Mouse (Mus musculus) cerebellum, adult 2 months (tissue): Measurements from ENCODE around the gene Nrcam. TPM values are rescaled to one million over a fixed set of nuclear protein-coding genes. Genes with fewer than 3 reads are reported as not detected.

Source experiments
- DNase-seq, 2 experiments: peaks; one replicate each; pipeline ENCODE4 v3.0.0; 2021
- H3K27ac ChIP-seq: fragments of 200-500 bp; 2 replicates; pipeline ENCODE4 v1.5.1; 2012; ENCODE audit warnings: low read length, control low read depth, inconsistent platforms; ENCODE audit not compliant: insufficient read depth
- H3K27me3 ChIP-seq: fragments of 200-500 bp; 2 replicates; pipeline ENCODE4 v1.6.1; 2012; ENCODE audit warnings: inconsistent platforms, mild to moderate bottlenecking, low read length, moderate library complexity; ENCODE audit not compliant: control insufficient read depth, insufficient read depth
- H3K4me1 ChIP-seq: fragments of 200-500 bp; 2 replicates; pipeline ENCODE4 v1.6.1; 2011; ENCODE audit warnings: low read length; ENCODE audit not compliant: control insufficient read depth, insufficient read depth
- H3K4me3 ChIP-seq: fragments of 200-500 bp; replicated peaks from 2 replicates; pipeline ENCODE3; 2011; ENCODE audit warnings: mild to moderate bottlenecking, low read depth, low read length, control low read depth; ENCODE audit not compliant: insufficient read depth
- CTCF ChIP-seq: fragments of 200-500 bp; IDR thresholded peaks from 2 replicates; pipeline ENCODE4 v1.5.1; 2011; ENCODE audit warnings: low read depth, mild to moderate bottlenecking, control low read depth, low read length, moderate library complexity, borderline replicate concordance; ENCODE audit not compliant: insufficient read depth
- POLR2A ChIP-seq: fragments of 200-500 bp; IDR thresholded peaks from 2 replicates; pipeline ENCODE4 v1.6.1; 2011; ENCODE audit warnings: low read length, control low read depth, borderline replicate concordance; ENCODE audit not compliant: insufficient read depth
- WGBS: fragments of 180-500 bp; shearing (Covaris S2); methylation state at CpG from one replicate; pipeline ENCODE4 v1.1.7; 2018; 5-methylcytosine and 5-hydroxymethylcytosine counted together
- polyA plus RNA-seq: library from polyadenylated mRNA; depleted of rRNA; stranded (reverse); fragments of >200 nt; gene quantifications from 2 replicates; pipeline ENCODE4 v1.2.3, GENCODE M21; 2012

Gene Nrcam
- polyA plus RNA-seq, 1 experiment: 88.0 TPM

DNA sequence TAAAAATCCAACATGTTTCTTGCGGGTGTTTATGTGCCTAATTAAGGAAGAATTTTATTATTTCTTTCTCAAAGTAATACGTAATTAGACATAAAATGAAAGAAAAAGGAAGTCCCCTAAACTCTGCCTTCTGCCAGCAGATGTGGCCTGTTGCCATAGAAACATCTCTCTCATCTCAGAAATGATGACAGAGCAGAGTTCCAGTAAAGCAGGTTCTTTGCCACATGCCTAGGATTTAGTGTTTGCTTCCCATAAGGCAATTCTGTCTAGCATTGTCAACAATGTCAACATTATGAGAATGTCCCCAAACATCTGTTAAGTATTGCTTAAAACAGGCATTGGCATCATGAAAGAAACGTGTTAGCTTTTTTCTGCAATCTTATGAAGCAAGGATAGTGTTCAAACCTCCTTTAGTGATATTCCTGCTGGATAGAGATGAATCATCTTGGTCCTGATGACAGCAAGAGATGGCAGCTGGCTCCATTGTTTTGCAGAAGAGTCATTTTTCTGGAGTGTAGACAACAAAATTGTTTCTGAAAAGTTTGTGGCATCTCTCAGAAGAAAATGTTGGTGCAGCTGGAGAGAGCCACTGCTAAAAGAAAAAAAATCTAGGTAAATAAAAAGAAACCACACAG lies 42.5 kb downstream of the Nrcam start:
- WGBS: 58% methylated on average over 3 of the region's 3 CpGs
- no peaks in the 10 kb centered on the region for H3K27me3 ChIP-seq
- no peak for DNase-seq
- no peak overlapping the region for H3K4me3 ChIP-seq
- TF ChIP-seq POLR2A (no peak), CTCF (no peak)
- H3K27ac ChIP-seq: no peak overlapping the region
- peaks cover 11% of the 10 kb centered on the region for H3K4me1 ChIP-seq

GRCm38 (mm10) chr12:44375956-44376355 lies 47.3 kb downstream of the Nrcam start:
- 15% methylated on average over 6 of the region's 6 CpGs for WGBS
- TF ChIP-seq CTCF: no peak
- no peak for TF ChIP-seq POLR2A
- peaks cover 23% of the 10 kb centered on the region for H3K4me1 ChIP-seq
- no peaks in the 10 kb centered on the region for H3K27me3 ChIP-seq
- 0 out of 2 replicates have a peak overlapping the region, but pooled peaks have one; percentile 22 for H3K27ac ChIP-seq
- no peak overlapping the region for H3K4me3 ChIP-seq
- DNase-seq: peak; percentile 35 to 65

DNA sequence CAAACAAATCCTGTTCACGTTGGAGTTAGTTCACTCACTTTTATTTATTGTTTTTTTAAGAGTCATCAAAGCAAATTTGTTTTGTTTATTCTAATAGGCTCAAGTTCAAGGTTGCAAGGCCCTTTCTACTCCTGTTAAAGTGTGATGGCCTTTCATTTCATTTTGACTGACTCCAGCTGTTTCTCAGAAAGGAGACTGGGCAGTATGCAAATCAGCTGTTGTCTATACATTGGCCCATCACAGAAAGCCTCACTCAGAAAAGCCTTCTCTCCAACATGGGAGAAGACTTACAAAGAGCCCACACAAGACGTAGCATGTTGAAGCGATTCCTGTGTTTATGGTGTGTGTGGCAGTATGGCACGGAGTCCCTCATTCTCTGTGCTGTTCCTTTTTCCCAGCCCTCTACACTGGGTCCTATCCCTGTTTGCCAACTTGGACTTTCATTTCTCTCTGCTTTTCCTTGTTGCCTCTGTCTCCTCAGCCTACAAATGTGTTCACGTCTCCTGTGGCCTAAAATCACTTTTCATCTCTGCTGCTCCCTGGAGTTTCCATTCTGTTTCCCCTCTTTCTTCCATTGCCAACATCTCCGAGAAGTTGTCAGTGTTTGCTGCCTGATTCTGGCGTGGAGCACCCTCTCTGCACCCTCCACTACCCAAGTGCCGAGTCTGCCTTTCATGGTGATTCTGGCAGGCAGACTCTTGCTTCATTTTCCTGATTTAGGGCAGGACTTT lies 49.9 kb downstream of the Nrcam start:
- Histone ChIP-seq H3K27ac (no peak overlapping the region; the same call in 1 of the 2 replicates), H3K27me3 (no peaks in the 10 kb centered on the region), H3K4me1 (peaks cover 38% of the 10 kb centered on the region), H3K4me3 (no peak overlapping the region)
- TF ChIP-seq POLR2A (no peak), CTCF (no peak)
- 55% methylated on average over 8 of the region's 8 CpGs for WGBS
- DNase-seq: peak in 1 of 2 experiments; percentile 38

- TF ChIP-seq POLR2A (no peak), CTCF (no peak)
- 7% methylated on average over 4 of the region's 4 CpGs for WGBS
- Histone ChIP-seq H3K27ac (peak overlapping the region; percentile 58), H3K4me3 (no peak overlapping the region), H3K4me1 (peaks cover 37% of the 10 kb centered on the region), H3K27me3 (no peaks in the 10 kb centered on the region)
- DNase-seq: peak; percentile 66 to 83
Measured at GRCm38 (mm10) chr12:44380805-44381204, 52.1 kb downstream of the Nrcam start.

- Histone ChIP-seq H3K27ac (no peak overlapping the region), H3K27me3 (no peaks in the 10 kb centered on the region; the same call in 1 of the 2 replicates), H3K4me3 (no peak overlapping the region), H3K4me1 (peaks cover 18% of the 10 kb centered on the region; the same call in 1 of the 2 replicates)
- no peak for DNase-seq
- no peak for TF ChIP-seq POLR2A
- no peak for TF ChIP-seq CTCF
- WGBS: 67% methylated on average over 7 of the region's 7 CpGs
Measured at GRCm38 (mm10) chr12:44386398-44386797, 57.7 kb downstream of the Nrcam start.

- TF ChIP-seq POLR2A: no peak
- TF ChIP-seq CTCF: no peak
- Histone ChIP-seq H3K4me1 (peaks cover 10% of the 10 kb centered on the region; the same call in 1 of the 2 replicates), H3K4me3 (no peak overlapping the region), H3K27me3 (no peaks in the 10 kb centered on the region; the same call in 1 of the 2 replicates), H3K27ac (no peak overlapping the region)
- WGBS: 62% methylated on average over 1 of the region's 1 CpGs
- DNase-seq: no peak
Measured at GRCm38 (mm10) chr12:44388220-44388619, 59.5 kb downstream of the Nrcam start.

- H3K4me1 ChIP-seq: peaks cover 8% of the 10 kb centered on the region; the same call in 1 of the 2 replicates
- no peaks in the 10 kb centered on the region; the same call in 1 of the 2 replicates for H3K27me3 ChIP-seq
- no peak overlapping the region for H3K27ac ChIP-seq
- no peak for TF ChIP-seq CTCF
- TF ChIP-seq POLR2A: no peak
- WGBS: 76% methylated on average over 5 of the region's 5 CpGs
- no peak overlapping the region for H3K4me3 ChIP-seq
- no peak for DNase-seq
Measured at GRCm38 (mm10) chr12:44390391-44391137, 61.9 kb downstream of the Nrcam start.
